Mouse (Mus musculus): ENCODE measurements around the gene Sympk.

GRCm38 (mm10) chr7:19080451-19080950, 56.3 kb downstream of the Sympk start:
- no peak for TF ChIP-seq UBTF (IDR thresholded peaks at IDR 0.05; ENCODE audit: low read depth, low read length)
- no peak for TF ChIP-seq POLR2A (IDR thresholded peaks at IDR 0.05; ENCODE audit: low read depth, low read length)
- TF ChIP-seq USF1 (IDR thresholded peaks at IDR 0.05; ENCODE audit: low read depth, low read length) = no peak
- TF ChIP-seq CTCF (conservative IDR thresholded peaks at IDR 0.05 in 1 of 2, IDR thresholded peaks at IDR 0.05 in 1 of 2; ENCODE audit: low read depth in 2 of 2, low read length in 2 of 2) = no peak
- TF ChIP-seq SIN3A (IDR thresholded peaks at IDR 0.05; ENCODE audit: low read length) = no peak

All from CH12.LX (cell line).